Mouse (Mus musculus) cerebellum, adult 9-11 months (tissue): ENCODE data around the gene Pigq.

Experiments used
- DNase-seq: peaks from one replicate; pipeline ENCODE4 v3.0.0; 2022

Pigq gene

DNA sequence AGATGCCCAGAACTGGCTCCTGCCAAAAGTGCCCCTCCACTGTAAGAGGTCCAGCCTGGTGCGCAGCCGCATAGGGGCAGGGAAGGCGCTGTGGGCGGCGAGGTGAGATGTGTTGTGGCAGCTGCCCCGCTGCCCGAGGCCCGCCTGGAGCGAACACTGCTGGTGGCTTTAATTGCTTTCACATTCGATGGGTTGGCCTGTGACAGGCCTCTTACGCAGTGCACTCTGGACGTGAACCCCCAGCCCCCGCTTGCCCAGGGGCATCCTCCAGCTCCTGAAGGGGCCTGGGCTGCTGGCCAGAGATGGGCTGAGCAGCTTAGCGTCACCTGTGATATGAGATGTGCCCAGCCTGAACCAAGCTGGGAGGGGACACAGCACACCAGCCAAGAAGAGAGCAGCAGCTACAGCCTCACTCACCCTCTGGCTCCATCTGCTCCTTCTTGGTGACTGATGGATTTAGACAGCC is 12.9 kb upstream of the Pigq start:
- peak; percentile 80 for DNase-seq

DNA sequence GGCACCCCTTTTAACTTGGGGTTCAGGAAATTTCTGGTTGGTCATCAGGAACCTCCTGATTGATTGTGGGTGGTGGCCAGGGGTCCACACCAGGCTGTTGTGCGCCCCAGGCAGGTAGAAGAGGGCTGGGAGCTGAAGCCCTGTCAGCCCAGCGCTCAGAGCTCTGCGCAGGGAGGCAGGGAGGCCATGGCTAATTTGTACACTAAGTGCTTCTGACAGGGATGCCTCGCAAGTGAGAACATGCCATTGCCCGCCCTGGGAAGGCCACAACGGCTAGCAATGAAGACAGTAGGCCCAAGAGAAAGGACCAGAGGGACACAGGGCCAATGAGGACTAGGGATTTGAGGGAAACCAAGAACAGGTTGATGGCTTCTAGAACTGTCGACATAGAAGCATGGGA is 11.9 kb upstream of the Pigq start:
- DNase-seq = no peak

DNA sequence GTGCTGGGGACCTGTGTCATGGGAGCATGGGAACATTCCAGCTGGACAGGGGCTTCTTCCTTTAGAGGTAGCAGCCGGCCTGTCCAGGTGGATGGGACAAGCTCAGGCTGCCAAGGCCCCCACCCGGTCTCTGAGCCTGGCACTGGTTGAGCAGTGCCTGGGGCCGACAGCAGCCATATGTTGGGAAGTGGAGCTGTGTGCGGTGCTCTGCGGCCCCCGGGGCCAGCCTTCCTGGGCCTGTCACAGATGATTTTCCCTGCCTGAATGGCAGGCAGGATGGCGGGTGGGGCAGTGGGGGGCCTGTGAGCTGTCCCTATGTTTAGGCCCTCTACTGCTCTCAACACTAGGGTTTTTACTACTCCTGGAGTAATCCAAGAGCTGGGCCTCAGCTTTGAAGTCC is 11.5 kb upstream of the Pigq start:
- DNase-seq = peak; percentile 96

DNA sequence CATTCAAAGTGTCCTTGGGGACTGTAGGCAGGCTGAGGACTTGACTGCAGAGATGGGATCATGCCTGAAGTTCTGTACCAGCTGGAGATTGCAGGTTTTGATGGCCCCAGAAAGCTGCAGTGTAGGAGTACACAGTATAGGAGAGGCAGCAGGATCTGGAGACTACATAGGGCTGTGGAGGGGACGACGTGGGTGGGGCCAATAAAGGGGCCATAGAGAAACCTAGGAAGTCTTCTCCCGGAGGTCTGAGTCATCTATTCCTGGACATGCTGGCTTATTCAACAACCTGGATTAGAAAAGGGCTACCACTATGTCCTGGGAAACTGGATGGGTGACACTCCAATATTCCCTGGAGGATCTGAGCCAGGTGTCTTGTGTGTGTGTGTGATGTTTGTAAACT is 11.0 kb upstream of the Pigq start:
- DNase-seq = no peak

- no peak for DNase-seq
Observed at GRCm38 (mm10) chr17:25954671-25955070, 9.9 kb upstream of the Pigq start.

GRCm38 (mm10) chr17:25953161-25953560 is 8.4 kb upstream of the Pigq start:
- DNase-seq = peak; percentile 90

DNA sequence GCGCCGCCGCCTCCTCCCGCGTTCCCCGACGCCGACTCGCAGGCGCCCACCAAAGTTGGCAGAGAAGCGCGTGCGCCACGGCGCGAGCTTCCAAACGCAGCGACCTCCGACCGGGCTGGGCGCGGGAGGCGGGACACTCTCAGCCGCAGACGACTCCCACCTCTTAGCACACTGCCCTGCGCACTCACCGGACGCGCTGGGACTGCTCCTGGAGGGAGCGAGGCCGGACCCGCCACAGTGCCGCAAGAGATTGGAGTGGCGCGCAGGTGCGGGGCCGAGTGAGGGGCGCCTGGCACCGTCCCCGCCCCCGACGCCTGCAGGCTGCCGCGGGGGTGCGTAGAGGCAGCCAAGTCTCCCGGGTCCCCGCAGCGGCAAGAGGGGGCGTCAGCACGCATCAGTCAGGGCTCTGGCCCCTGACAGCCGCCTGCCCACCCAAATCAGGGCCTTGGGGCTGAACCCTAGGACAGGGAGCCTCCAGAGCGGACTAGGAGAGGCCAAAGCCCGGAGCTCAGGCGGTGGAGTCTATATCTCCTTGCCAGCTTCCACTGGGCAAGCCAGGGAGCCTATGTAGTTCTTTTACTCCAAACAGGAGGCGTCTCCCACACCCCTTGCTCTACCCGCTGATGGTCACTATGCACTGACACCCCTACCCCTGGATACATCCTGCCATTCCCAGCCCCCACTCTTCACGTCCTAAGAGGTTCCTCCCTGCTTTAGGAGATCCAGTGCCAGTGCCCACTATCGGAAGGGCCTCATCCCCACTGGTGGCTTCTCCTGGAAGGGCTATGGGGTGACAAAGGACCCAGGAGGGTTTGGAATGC is 7.3 kb upstream of the Pigq start, which contains the start of gene A930017K11Rik:
TSS of gene A930017K11Rik (minus strand) at position 763 of the 821 bp plus-strand sequence.
- peak; percentile 82 for DNase-seq

GRCm38 (mm10) chr17:25951225-25951802 is 6.6 kb upstream of the Pigq start:
- no peak for DNase-seq

DNA sequence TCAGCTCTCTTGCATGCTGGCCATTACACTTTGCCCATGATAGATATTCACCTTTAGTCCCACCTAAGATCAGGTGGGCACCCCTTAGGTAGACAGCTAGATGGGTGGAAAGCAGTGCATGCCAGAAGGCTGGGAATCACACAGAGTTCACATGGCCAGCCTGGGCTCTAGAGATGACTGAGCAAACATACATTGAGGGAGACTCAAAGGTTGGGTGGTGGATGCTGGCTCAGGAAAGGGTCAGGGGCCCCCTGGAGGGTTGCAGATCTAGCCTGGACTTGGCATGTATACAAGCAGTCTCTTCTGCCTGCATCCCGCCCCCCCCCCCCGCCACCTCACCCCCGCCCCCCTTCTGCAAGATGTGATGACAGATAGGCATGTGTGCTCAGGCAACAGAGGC is 6.0 kb upstream of the Pigq start:
- DNase-seq = peak; percentile 69

DNA sequence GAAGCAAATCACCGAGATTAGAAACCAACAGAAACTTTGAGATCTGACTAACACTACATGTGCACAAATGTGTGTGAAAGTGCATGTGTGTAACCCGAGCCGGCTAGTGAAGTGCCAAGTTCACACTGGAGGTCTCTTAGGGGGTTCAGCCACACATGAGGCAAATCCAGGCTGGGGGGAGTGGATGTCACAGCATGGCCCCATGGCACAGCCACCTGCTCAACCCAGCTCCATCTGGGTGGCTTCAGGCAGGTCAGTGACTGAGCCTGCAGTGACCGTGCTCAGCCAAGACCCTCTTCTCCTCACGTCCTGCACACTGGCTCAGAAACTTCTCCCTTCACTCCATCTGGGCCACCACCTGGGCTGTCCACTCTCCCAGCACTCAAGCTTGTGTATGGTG is 5.2 kb upstream of the Pigq start:
- peak; percentile 71 for DNase-seq

- peak; percentile 58 for DNase-seq
Observed at GRCm38 (mm10) chr17:25948051-25948450, 3.3 kb upstream of the Pigq start.

GRCm38 (mm10) chr17:25947576-25947975 is 2.8 kb upstream of the Pigq start:
- peak; percentile 36 for DNase-seq

DNA sequence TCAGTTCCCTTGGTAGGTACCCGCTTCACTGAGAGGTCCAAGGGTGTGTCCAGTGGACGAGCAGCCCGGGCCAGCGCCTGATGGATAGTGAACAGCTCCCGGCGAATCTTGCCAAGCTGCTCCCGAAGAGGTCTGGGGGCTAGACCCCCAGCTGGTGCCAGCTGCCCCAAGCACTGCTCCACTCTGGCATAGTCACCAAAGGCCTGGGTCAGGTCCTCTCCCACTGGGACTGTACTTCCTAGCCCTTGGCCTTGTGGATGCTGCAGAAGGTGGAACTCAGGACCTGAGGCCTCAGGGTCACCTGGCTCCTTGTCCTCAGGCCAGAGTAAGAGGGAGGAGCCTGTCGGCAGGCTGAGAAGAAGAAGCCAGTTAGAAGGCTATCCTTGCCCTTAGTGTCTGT is 2.2 kb upstream of the Pigq start:
- DNase-seq = peak; percentile 48

DNA sequence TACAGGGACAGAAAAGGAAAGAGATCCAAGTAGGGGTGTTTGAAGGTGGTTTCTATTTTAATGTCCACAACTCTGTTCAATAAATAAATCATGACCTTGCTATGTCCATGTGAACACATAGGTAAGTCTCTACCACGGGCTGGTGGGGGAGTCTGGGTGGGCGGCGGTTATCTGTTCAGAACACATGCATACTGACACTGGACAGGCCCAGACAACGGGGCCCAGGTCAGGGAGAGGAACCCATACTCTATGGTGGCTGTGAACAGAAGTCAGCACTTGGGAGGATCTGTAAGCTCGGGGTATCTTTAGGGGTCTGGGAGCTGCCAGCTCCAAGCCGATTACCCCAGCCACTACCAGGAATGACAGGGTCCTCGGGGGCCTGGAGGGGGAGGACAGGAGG is 1.6 kb upstream of the Pigq start:
- no peak for DNase-seq

GRCm38 (mm10) chr17:25945517-25946155 is 900 bp upstream of the Pigq start:
- no peak for DNase-seq

GRCm38 (mm10) chr17:25943769-25944168 is 967 bp downstream of the Pigq start:
- no peak for DNase-seq

- DNase-seq = no peak
Observed at GRCm38 (mm10) chr17:25943221-25943620, 1.5 kb downstream of the Pigq start.

- DNase-seq = peak; percentile 59
Observed at GRCm38 (mm10) chr17:25942597-25943151, 2.1 kb downstream of the Pigq start.

DNA sequence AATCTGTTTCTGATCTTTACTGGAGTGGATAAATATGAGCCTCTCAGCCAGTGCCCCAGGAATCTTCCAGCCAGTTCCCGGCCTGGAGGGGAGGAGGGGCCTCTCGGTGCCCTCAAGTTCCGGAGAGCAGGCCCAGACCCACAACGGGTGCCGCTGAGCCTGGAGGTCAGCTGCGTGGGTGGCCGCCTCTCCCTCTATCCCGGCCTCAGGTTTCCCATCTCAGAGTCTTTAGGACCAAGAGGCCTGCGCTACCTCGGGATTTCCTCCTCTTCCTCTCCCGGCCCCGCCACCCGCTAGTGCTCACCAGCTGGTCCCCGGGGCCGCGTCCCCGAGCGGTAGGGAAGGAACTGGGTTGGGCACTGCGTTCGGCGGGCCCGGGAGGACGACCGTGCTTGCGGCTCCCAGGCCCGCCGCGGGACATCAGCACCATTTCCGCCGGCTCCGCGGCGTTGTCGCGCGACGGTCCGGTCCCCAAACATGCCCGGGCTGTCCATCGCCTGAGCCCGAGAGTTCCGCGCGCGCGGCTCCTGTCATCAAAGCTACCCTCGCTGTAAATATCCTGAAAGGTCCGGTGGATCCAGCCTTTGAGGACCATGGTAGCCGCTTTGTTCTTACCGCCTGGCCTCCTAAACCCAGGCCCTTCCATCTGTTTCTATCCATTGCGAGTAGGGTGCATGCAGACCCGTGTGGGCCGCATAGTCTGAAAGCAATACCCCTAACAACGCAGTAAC is 3.1 kb downstream of the Pigq start:
- DNase-seq = peak; percentile 78

- DNase-seq = no peak
Observed at GRCm38 (mm10) chr17:25934526-25934925, 10.2 kb downstream of the Pigq start.

DNA sequence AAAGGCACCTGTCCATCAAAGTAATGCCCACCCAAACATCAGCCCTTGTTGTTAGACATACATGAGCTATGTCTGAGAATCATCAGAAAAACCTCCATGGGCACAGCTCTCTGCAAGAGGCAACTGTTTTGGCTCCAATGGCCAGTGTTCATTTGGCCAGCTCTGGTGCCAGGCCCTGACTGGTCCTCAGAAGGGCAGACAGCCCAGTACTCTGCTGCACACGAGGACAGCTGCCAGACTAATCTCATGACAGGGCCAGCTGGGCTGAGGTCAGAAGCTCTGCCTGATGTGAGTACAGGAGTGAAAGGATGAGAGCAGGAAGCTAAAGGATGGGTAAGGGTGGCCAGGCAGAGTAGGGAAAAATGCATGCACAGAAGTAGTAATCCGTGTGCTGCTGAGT is 19.4 kb downstream of the Pigq start:
- peak; percentile 63 for DNase-seq

GRCm38 (mm10) chr17:25922120-25922519 is 22.6 kb downstream of the Pigq start:
- DNase-seq = peak; percentile 64
